Mouse (Mus musculus) E14TG2a.4 (cell line): ENCODE measurements at regions not wholly inside any gene's neighbourhood (a gene's known extent, or its start where the extent isn't known, plus 50 kb on each side); places are given as distances from the start of the nearest gene placed in this dataset.

ENCODE experiments used
- CTCF ChIP-seq: conservative IDR thresholded peaks from 2 replicates; pipeline ENCODE4 v1.5.1; 2014; ENCODE audit warnings: low read length
- NANOG ChIP-seq: IDR thresholded peaks from 2 replicates; pipeline ENCODE4 v1.6.1; 2014; ENCODE audit warnings: borderline replicate concordance, low read length, mixed read lengths

GRCm38 (mm10) chr4:80631041-80631440 is 202.9 kb upstream of the Tyrp1 start:
- TF ChIP-seq CTCF = no peak
- TF ChIP-seq NANOG = no peak
